Mouse (Mus musculus) embryonic facial prominence, embryonic 12.5 days (tissue): ENCODE results near the gene Cd163. TPM values are rescaled to one million over a fixed set of nuclear protein-coding genes. Genes with fewer than 3 reads are reported as not detected.
"Not testable (repeated sequence)": the region's sequence is repeated elsewhere in the genome, so short reads cannot be mapped to it uniquely, and the experiment has no call there.

Source experiments
- ATAC-seq: fragments of 200-750 bp; cut with Nextera tagmentation; 2 replicates; pipeline ENCODE4 v1.8.0; 2017; ENCODE audit not compliant: insufficient number of reproducible peaks, insufficient read depth, low FRiP score, low TSS enrichment
- H3K27ac ChIP-seq: fragments of 300-500 bp; sonication (generic); 2 replicates; pipeline ENCODE4 v1.5.1; 2016; ENCODE audit warnings: mild to moderate bottlenecking
- H3K27me3 ChIP-seq: fragments of 300-500 bp; sonication (generic); 2 replicates; pipeline ENCODE4 v1.6.1; 2016; ENCODE audit warnings: mild to moderate bottlenecking, moderate library complexity
- H3K36me3 ChIP-seq: fragments of 300-500 bp; sonication (generic); 2 replicates; pipeline ENCODE4 v1.6.1; 2016; ENCODE audit warnings: mild to moderate bottlenecking
- H3K4me1 ChIP-seq: fragments of 300-500 bp; sonication (generic); 2 replicates; pipeline ENCODE4 v1.6.1; 2016
- H3K4me2 ChIP-seq: fragments of 300-500 bp; sonication (generic); replicated peaks from 2 replicates; pipeline ENCODE4 v1.6.1; 2016; ENCODE audit warnings: mild to moderate bottlenecking, moderate library complexity
- H3K4me3 ChIP-seq: fragments of 300-500 bp; sonication (generic); 2 replicates; pipeline ENCODE4 v1.5.1; 2016; ENCODE audit warnings: mild to moderate bottlenecking
- H3K9ac ChIP-seq: fragments of 300-500 bp; sonication (generic); 2 replicates; pipeline ENCODE4 v1.6.1; 2016; ENCODE audit warnings: mild to moderate bottlenecking, moderate library complexity
- H3K9me3 ChIP-seq: fragments of 300-500 bp; sonication (generic); 2 replicates; pipeline ENCODE4 v1.6.1; 2016; ENCODE audit warnings: mild to moderate bottlenecking, moderate library complexity
- WGBS: fragments of 180-500 bp; shearing (Covaris S2); methylation state at CpG from one replicate; pipeline ENCODE4 v1.1.7; 2016; 5-methylcytosine and 5-hydroxymethylcytosine counted together
- polyA plus RNA-seq: library from polyadenylated mRNA; unstranded; fragments of >200 nt; fragmentation: Nextera tagmentation; extraction: Ambion mirVana; gene quantifications from 2 replicates; pipeline ENCODE4 v1.2.1, GENCODE M21; 2016

Gene Cd163
- polyA plus RNA-seq = not detected in 2 replicates

GRCm38 (mm10) chr6:124304356-124304755 is at the start of gene Cd163:
TSS of gene Cd163 (plus strand) at chr6:124304656.
- Histone ChIP-seq H3K36me3 (no peaks in the 10 kb centered on the region), H3K9me3 (no peaks in the 10 kb centered on the region), H3K27ac (no peak within 1 kb of the TSS), H3K27me3 (no peaks in the 10 kb centered on the region), H3K4me2 (no peak within 1 kb of the TSS), H3K4me1 (no peaks in the 10 kb centered on the region), H3K9ac (no peak within 1 kb of the TSS), H3K4me3 (no peak within 1 kb of the TSS)
- 86% methylated on average over 4 of the region's 4 CpGs for WGBS
- no peak for ATAC-seq

- 23% methylated on average over 6 of the region's 6 CpGs for WGBS
- no peak overlapping the region for H3K9ac ChIP-seq
- ATAC-seq = no peak
These were observed 48.6 kb upstream of the Cd163 start for GRCm38 (mm10) chr6:124255721-124256470.

GRCm38 (mm10) chr6:124260198-124260931 is 44.1 kb upstream of the Cd163 start:
- Histone ChIP-seq H3K4me2 (no peak overlapping the region), H3K4me1 (no peaks in the 10 kb centered on the region), H3K4me3 (no peak overlapping the region), H3K36me3 (no peaks in the 10 kb centered on the region), H3K27ac (no peak overlapping the region), H3K27me3 (no peaks in the 10 kb centered on the region), H3K9ac (no peak overlapping the region), H3K9me3 (no peaks in the 10 kb centered on the region)
- WGBS = 26% methylated on average over 11 of the region's 14 CpGs
- no peak for ATAC-seq

More at GRCm38 (mm10) chr6:124255721-124256470, 48.6 kb upstream of the Cd163 start:
- Histone ChIP-seq H3K4me3 (no peak overlapping the region), H3K9me3 (no peaks in the 10 kb centered on the region), H3K27me3 (no peaks in the 10 kb centered on the region), H3K27ac (no peak overlapping the region), H3K36me3 (no peaks in the 10 kb centered on the region), H3K4me1 (no peaks in the 10 kb centered on the region), H3K4me2 (no peak overlapping the region)

- H3K4me2 ChIP-seq = no peak overlapping the region
- no peaks in the 10 kb centered on the region for H3K27me3 ChIP-seq
- H3K9me3 ChIP-seq = no peaks in the 10 kb centered on the region
- H3K36me3 ChIP-seq = no peaks in the 10 kb centered on the region
- WGBS = 4% methylated on average over 3 of the region's 3 CpGs
- ATAC-seq = no peak
- H3K27ac ChIP-seq = no peak overlapping the region
- H3K4me1 ChIP-seq = no peaks in the 10 kb centered on the region
- H3K4me3 ChIP-seq = no peak overlapping the region
- no peak overlapping the region for H3K9ac ChIP-seq
These were observed 41.8 kb upstream of the Cd163 start for GRCm38 (mm10) chr6:124262696-124263095.

- Histone ChIP-seq H3K36me3 (no peaks in the 10 kb centered on the region), H3K4me2 (no peak overlapping the region), H3K27ac (no peak overlapping the region), H3K27me3 (no peaks in the 10 kb centered on the region), H3K4me1 (no peaks in the 10 kb centered on the region), H3K4me3 (no peak overlapping the region), H3K9ac (no peak overlapping the region), H3K9me3 (no peaks in the 10 kb centered on the region)
- WGBS = 73% methylated on average over 5 of the region's 5 CpGs
- no peak for ATAC-seq
These were observed 31.1 kb upstream of the Cd163 start for GRCm38 (mm10) chr6:124273231-124273880.

- H3K4me3 ChIP-seq = no peak overlapping the region
- H3K9ac ChIP-seq = no peak overlapping the region
- H3K36me3 ChIP-seq = no peaks in the 10 kb centered on the region
- H3K27ac ChIP-seq = no peak overlapping the region
- no peak for ATAC-seq
- H3K27me3 ChIP-seq = no peaks in the 10 kb centered on the region
- no peaks in the 10 kb centered on the region for H3K9me3 ChIP-seq
- no peaks in the 10 kb centered on the region for H3K4me1 ChIP-seq
- 73% methylated on average over 5 of the region's 5 CpGs for WGBS
- no peak overlapping the region for H3K4me2 ChIP-seq
These were observed 26.8 kb upstream of the Cd163 start for GRCm38 (mm10) chr6:124277641-124278040.

GRCm38 (mm10) chr6:124278291-124278690 is 26.2 kb upstream of the Cd163 start:
- 77% methylated on average over 5 of the region's 5 CpGs for WGBS

GRCm38 (mm10) chr6:124282731-124283130 is 21.7 kb upstream of the Cd163 start:
- Histone ChIP-seq H3K9me3 (no peaks in the 10 kb centered on the region), H3K27ac (no peak overlapping the region), H3K4me2 (no peak overlapping the region), H3K36me3 (no peaks in the 10 kb centered on the region), H3K9ac (no peak overlapping the region), H3K27me3 (no peaks in the 10 kb centered on the region), H3K4me3 (no peak overlapping the region), H3K4me1 (no peaks in the 10 kb centered on the region)
- 88% methylated on average over 4 of the region's 4 CpGs for WGBS
- ATAC-seq = no peak

More at GRCm38 (mm10) chr6:124278291-124278690, 26.2 kb upstream of the Cd163 start:
- H3K27me3 ChIP-seq = no peaks in the 10 kb centered on the region
- H3K9me3 ChIP-seq = no peaks in the 10 kb centered on the region
- no peak overlapping the region for H3K4me3 ChIP-seq
- no peak for ATAC-seq
- no peak overlapping the region for H3K4me2 ChIP-seq
- H3K36me3 ChIP-seq = no peaks in the 10 kb centered on the region
- H3K9ac ChIP-seq = no peak overlapping the region
- no peaks in the 10 kb centered on the region for H3K4me1 ChIP-seq
- H3K27ac ChIP-seq = no peak overlapping the region

GRCm38 (mm10) chr6:124297378-124297777 is 7.1 kb upstream of the Cd163 start:
- H3K9me3 ChIP-seq, H3K36me3 ChIP-seq, H3K4me2 ChIP-seq, H3K27me3 ChIP-seq, H3K4me1 ChIP-seq, ATAC-seq, H3K4me3 ChIP-seq, H3K27ac ChIP-seq, H3K9ac ChIP-seq: not testable (repeated sequence)
- 97% methylated on average over 5 of the region's 5 CpGs for WGBS

GRCm38 (mm10) chr6:124301447-124302192 is 2.8 kb upstream of the Cd163 start:
- Histone ChIP-seq H3K4me1 (no peaks in the 10 kb centered on the region), H3K27ac (no peak overlapping the region), H3K4me3 (no peak overlapping the region), H3K27me3 (no peaks in the 10 kb centered on the region), H3K9ac (no peak overlapping the region), H3K36me3 (no peaks in the 10 kb centered on the region), H3K9me3 (no peaks in the 10 kb centered on the region), H3K4me2 (no peak overlapping the region)
- no peak for ATAC-seq
- 82% methylated on average over 3 of the region's 3 CpGs for WGBS

GRCm38 (mm10) chr6:124308935-124309334 is 4.5 kb downstream of the Cd163 start:
- Histone ChIP-seq H3K27me3 (no peaks in the 10 kb centered on the region), H3K9ac (no peak overlapping the region), H3K27ac (no peak overlapping the region), H3K4me1 (no peaks in the 10 kb centered on the region), H3K4me3 (no peak overlapping the region), H3K9me3 (no peaks in the 10 kb centered on the region), H3K36me3 (no peaks in the 10 kb centered on the region), H3K4me2 (no peak overlapping the region)
- 90% methylated on average over 8 of the region's 8 CpGs for WGBS
- ATAC-seq = no peak
